9 mouse cellular contexts compared by ENCODE assay signal in the genomic region with DNA sequence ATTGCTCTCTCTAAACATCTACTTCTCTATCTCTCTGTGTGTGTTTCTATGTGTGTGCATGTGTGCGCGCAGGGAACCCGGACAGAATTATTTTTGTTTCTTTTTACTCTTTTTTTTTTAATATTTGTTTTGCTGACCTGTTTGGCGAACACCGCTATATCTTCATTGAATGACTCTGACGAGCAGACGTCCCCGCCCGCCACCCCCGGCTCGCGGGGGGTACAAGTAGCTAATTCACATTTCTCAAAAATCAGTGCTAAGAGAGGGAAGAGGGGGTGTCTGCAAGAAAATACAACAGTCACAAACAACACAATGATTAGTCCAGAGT. TPM values are rescaled to one million over a fixed set of nuclear protein-coding genes. Genes with fewer than 3 reads are reported as not detected.
A peak's percentile ranks its signal among the peaks of the same experiment; 100 is the strongest.
DNase-seq lines count a peak whose midpoint lies in the region; ATAC-seq and TF ChIP-seq lines count a peak whose summit lies in the region.
"Had no signal": no experiment of that assay in that cellular context is flagged by ENCODE, and none has a peak within 500 bp of the region (broad histone marks: within the 10 kb centered on the region; RNA-seq: fewer than 3 reads in every experiment).

No protein-coding gene starts in this region.

- H3K4me3 ChIP-seq in heart, embryonic 11.5 days (ENCODE audit: low read depth, low read length): peak overlapping the region; percentile 70
- H3K4me3 ChIP-seq in ES-Bruce4 (ENCODE audit: low read depth, low read length): peak overlapping the region; percentile 70
- H3K4me3 ChIP-seq in liver, postnatal 0 days (ENCODE audit: low read depth, low read length): peak overlapping the region; percentile 69

- intact Hi-C loops in heart, postnatal 14 days (cut with DNase I): loop anchor here (5.0 kb wide), 2 partner anchors 57 to 1002 kb away; no protein-coding TSS in a partner anchor

- no peak for TF ChIP-seq POLR2A in ES-Bruce4 (IDR thresholded peaks at IDR 0.05; ENCODE audit: insufficient read depth, low read length)

- ATAC-seq in heart, embryonic 11.5 days (replicated peaks; ENCODE audit: insufficient number of reproducible peaks, low FRiP score, low TSS enrichment): no peak
- ATAC-seq in liver, postnatal 0 days: no peak
- ATAC-seq in inflammation-experienced regulatory T-cells, adult 6 months: no peak

- no peaks in the 10 kb centered on the region for H3K9me3 ChIP-seq in heart, embryonic 11.5 days (replicated peaks; ENCODE audit: control insufficient read depth, low read length)
- no peaks in the 10 kb centered on the region for H3K9me3 ChIP-seq in ES-Bruce4 (replicated peaks; ENCODE audit: control insufficient read depth, insufficient read depth, low read length, poor library complexity, severe bottlenecking)
- no peaks in the 10 kb centered on the region for H3K9me3 ChIP-seq in liver, postnatal 0 days (ENCODE audit: low read length)

- peak overlapping the region; percentile 99 for H3K9ac ChIP-seq in heart, embryonic 11.5 days (ENCODE audit: low read depth, low read length)
- peak overlapping the region; percentile 34; the same call in 1 of the 2 replicates for H3K9ac ChIP-seq in ES-Bruce4 (ENCODE audit: low read depth, poor library complexity, severe bottlenecking)
- H3K9ac ChIP-seq in liver, postnatal 0 days (replicated peaks): peak overlapping the region; percentile 74

- H3K36me3 ChIP-seq in heart, embryonic 11.5 days (ENCODE audit: control insufficient read depth, insufficient read depth, low read length): peaks cover 2% of the 10 kb centered on the region; the same call in 1 of the 2 replicates
- H3K36me3 ChIP-seq in ES-Bruce4 (ENCODE audit: control insufficient read depth, insufficient read depth, low read length, poor library complexity, severe bottlenecking): no peaks in the 10 kb centered on the region
- 0 out of 2 replicates have a peak, but pooled peaks cover 4% of the 10 kb centered on the region for H3K36me3 ChIP-seq in liver, postnatal 0 days (replicated peaks; ENCODE audit: insufficient read depth, low read length)

- H3K4me2 ChIP-seq in heart, embryonic 11.5 days: peak overlapping the region; percentile 81
- H3K4me2 ChIP-seq in liver, postnatal 0 days (ENCODE audit: low read depth, low read length): peak overlapping the region; percentile 93

- no peak for TF ChIP-seq CTCF in ES-Bruce4 (IDR thresholded peaks at IDR 0.05; ENCODE audit: low read depth, low read length)
- TF ChIP-seq CTCF in liver, postnatal 0 days (IDR thresholded peaks at IDR 0.05; ENCODE audit: low read depth): no peak

- TF ChIP-seq EP300 in ES-Bruce4 (IDR thresholded peaks at IDR 0.05; ENCODE audit: insufficient read depth, low read depth, low read length): no peak
- TF ChIP-seq EP300 in liver, postnatal 0 days (IDR thresholded peaks at IDR 0.05; ENCODE audit: low read depth): no peak

- 2% methylated on average over 12 of the region's 12 CpGs for WGBS in heart, embryonic 11.5 days (ENCODE audit: insufficient replicate concordance)
- 18% methylated on average over 12 of the region's 12 CpGs for WGBS in liver, postnatal 0 days (ENCODE audit: insufficient replicate concordance)

- H3K4me1 ChIP-seq in heart, embryonic 11.5 days (ENCODE audit: control insufficient read depth, insufficient read depth, low read length): peaks cover 27% of the 10 kb centered on the region
- H3K4me1 ChIP-seq in ES-Bruce4 (ENCODE audit: control insufficient read depth, insufficient read depth, low read length): no peaks in the 10 kb centered on the region
- peaks cover 9% of the 10 kb centered on the region; the same call in 1 of the 2 replicates for H3K4me1 ChIP-seq in liver, postnatal 0 days (ENCODE audit: insufficient read depth)

- no peak for DNase-seq in heart, postnatal 4 days
- DNase-seq in heart, postnatal 14 days: peak; percentile 22 to 44
- no peak for DNase-seq in liver, postnatal 0 days
- no peak for DNase-seq in layer of hippocampus, postnatal 10 days (ENCODE audit: low spot score in 2 of 2)
- no peak for DNase-seq in layer of hippocampus, adult 9-11 months
- DNase-seq: spleen, adult 18-20 months had no signal

- H3K27ac ChIP-seq in heart, embryonic 11.5 days (ENCODE audit: low read depth, low read length): peak overlapping the region; percentile 100
- H3K27ac ChIP-seq in ES-Bruce4 (ENCODE audit: insufficient read depth, low read length): no peak overlapping the region
- H3K27ac ChIP-seq in liver, postnatal 0 days (ENCODE audit: low read depth): no peak overlapping the region

- no peaks in the 10 kb centered on the region for H3K27me3 ChIP-seq in heart, embryonic 11.5 days (ENCODE audit: control insufficient read depth, insufficient read depth, low read length)
- H3K27me3 ChIP-seq in ES-Bruce4 (ENCODE audit: control insufficient read depth, insufficient read depth, low read length, poor library complexity, severe bottlenecking): peaks cover 35% of the 10 kb centered on the region
- peaks cover 12% of the 10 kb centered on the region; the same call in 1 of the 2 replicates for H3K27me3 ChIP-seq in liver, postnatal 0 days (ENCODE audit: insufficient read depth, low read length)

RNA-seq across cellular contexts. Expression of a gene that starts 4.7 kb away (rescaled TPM):
- 72.8 and 89.0 TPM in 2 replicates for polyA plus RNA-seq in heart, embryonic 11.5 days (2014; fragmentation: Nextera tagmentation; extraction: Ambion mirVana)
- total RNA-seq in heart, postnatal 4 days (2021): 10 to 100 TPM; 37.8 to 41.6 TPM
- 2.1 and 2.3 TPM in 2 replicates for polyA plus RNA-seq in ES-Bruce4 (2011; ENCODE audit: insufficient read depth, insufficient read length, low read depth, missing spikeins)
- total RNA-seq in heart, postnatal 14 days (2021): 10 to 100 TPM; 30.1 to 33.9 TPM
- 6.7 TPM in 2 replicates for polyA plus RNA-seq in liver, postnatal 0 days (2015; fragmentation: Nextera tagmentation; extraction: Ambion mirVana)
- under 1 TPM in 2 of 3 experiments, not detected in 1; 0.10 to 0.13 TPM for polyA plus RNA-seq in inflammation-experienced regulatory T-cells, adult 6 months (2017; shearing (Covaris generic))
- total RNA-seq in layer of hippocampus, postnatal 10 days (2021): 1 to 10 TPM; 1.8 to 2.2 TPM

Comparison
In these comparisons a context has a peak if more than half of its experiments do, and no peak if none do; other contexts are left out.
1. DNase-seq: peak in heart, postnatal 14 days (2 of 2); none in heart, postnatal 4 days (single experiment), liver, postnatal 0 days (single experiment), layer of hippocampus, postnatal 10 days (0 of 2) and layer of hippocampus, adult 9-11 months (single experiment).
2. H3K9ac ChIP-seq: peak in every context shown above with its lines; median percentile 99 in heart, embryonic 11.5 days; 74 in liver, postnatal 0 days; 34 in ES-Bruce4.
3. Peak in every context shown above with its lines, with median percentiles within 50 percentile points of each other: H3K4me3 ChIP-seq.